Mouse (Mus musculus): ENCODE data around the gene Pdhb.

Pdhb gene

GRCm38 (mm10) chr14:8172507-8173410 is at the start of gene Pdhb:
Pdhb (minus strand) TSS chr14:8173025.
- peak; percentile 100 for DNase-seq

DNA sequence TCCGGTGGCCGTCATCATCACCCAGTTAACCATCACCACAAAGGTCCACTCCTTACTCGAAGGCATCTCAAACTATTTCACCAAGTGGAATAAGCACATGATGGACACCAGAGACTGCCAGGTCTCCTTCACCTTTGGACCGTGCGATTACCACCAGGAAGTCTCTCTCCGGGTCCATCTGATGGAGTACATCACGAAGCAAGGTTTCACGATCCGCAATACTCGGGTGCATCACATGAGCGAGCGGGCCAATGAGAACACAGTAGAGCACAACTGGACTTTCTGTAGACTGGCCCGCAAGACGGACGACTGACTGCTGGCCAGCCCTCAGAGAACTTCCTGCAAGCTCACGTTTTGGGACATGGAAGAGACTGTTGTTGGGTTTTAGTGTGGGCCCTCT is 49.7 kb upstream of the Pdhb start:
- peak; percentile 91 for DNase-seq

DNA sequence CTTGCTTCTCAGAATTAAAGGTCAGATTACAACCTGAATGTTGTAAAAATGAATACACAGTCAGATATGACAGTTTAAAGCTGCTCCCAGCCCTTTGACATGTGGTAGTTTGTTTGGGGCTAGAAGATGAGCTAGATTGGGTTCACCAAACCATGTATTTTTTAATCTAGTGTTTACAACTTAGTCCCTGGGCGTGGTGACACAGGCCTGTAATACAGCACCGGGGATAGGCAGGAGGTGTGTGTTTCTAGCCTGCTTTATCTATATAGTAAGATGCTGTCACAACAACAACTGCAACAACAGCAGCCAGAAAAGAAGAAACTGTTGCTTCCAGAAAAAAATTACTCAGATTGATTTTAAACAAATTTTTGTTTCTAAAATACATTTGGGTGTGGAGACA is 48.1 kb upstream of the Pdhb start:
- DNase-seq, result no peak

DNA sequence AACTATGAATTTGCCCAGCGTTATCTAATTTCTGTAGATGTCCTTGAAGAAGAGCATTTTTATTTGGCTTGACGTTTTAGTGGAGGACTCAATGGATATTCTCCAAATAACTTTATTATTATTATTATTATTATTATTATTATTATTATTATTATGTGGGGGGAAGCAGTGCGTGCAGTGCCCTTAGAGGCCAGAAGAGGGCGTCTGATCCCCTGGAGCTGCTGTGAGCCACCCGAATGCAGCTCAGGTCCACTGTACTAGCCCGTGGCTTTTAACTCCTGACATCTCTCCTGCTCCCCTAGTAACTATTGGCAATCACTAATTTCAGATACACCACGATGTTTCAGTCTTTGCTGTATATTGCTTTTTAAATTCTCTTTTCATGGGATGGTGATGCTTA is 47.5 kb upstream of the Pdhb start:
- peak; percentile 35 for DNase-seq

DNA sequence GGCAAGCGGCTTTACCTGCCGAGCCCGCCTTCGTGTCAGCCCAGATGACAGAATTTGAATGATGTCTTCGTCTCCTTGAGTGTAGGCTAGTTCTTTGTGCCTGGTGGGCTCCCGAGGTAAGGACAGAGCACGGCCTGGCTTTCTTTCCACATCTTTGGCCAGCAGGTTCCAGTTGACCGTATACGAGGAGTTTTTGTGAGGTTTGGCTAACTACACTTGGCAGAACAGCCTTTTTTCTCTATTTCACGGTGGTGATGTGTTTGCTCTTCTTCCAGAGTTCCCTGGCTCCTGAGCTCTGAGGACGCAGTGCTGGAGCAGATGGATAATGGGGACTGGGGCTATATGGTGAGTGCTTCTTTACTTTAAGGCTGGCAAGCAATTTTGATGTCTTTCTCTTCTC is 47.1 kb upstream of the Pdhb start:
- DNase-seq, result no peak

DNA sequence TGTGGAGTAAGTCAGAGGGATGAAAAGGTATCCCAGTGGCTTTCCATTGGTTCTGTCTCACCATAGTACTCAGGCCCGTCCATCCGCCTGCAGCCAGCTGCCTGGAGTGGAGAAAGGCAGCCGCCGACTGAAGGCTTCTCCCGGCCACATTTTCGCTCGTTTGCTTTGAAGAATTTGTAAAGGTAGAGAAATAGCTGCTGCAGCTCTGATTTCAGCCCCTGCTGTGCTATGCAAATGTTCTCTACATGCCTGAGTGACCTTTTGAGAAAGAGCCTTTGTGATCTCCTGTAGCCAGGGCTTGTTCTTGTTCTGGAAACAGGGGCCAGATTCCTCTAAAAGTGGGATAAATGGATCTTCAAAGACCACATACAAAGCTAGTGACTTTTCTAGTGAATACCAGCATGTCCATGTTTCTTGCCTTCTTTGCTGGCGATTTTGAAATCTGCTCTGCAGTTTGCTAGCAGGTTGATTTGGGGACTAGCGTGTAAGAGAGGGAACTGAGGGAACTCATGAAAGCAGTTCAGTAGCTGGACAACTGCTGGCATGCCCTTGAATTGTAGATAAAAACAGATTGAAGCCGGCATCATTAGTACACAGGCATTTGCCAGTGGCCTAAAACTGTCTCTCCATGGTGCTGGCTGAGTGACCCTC is 46.0 kb upstream of the Pdhb start:
- DNase-seq, result peak; percentile 41

DNA sequence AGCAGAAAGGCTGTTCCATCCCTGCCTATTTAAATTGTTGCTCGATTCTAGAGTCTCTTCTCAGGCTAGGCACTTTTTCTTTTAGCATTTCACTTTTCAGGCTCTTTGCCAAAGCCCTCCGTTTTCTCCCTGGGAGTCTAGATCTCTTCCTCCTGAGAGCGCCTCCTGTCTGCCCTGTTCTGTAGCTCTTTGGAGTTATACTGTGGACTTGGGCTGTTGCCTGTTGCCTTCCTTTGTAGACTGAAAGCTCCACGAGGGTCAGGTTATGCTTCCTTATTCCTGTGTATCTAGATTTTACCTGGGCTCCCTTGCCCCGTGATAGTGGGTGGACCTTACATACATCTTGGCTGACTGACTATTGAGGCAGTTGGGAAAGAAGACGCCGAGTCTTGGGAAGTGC is 45.4 kb upstream of the Pdhb start:
- peak; percentile 18 for DNase-seq

DNA sequence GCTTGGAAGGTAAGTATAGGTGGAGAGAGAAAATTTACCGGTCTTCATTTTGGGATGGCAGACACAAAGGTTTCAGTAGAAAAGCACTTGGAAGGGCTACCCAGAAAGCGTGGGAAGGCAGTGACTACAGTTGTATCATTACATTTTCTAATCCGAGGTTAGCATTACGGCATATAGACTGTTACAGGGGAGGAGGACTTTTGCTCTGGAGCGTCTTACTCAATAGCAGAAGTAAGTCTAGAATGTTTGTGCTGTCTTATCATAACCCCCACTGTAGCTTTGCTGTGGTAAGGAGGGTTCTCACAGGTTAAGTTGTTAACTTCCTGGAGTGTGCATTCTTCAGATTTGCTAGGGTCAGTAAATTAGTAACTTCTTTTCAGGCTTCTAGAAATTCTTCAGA is 43.3 kb upstream of the Pdhb start:
- peak; percentile 49 for DNase-seq

DNA sequence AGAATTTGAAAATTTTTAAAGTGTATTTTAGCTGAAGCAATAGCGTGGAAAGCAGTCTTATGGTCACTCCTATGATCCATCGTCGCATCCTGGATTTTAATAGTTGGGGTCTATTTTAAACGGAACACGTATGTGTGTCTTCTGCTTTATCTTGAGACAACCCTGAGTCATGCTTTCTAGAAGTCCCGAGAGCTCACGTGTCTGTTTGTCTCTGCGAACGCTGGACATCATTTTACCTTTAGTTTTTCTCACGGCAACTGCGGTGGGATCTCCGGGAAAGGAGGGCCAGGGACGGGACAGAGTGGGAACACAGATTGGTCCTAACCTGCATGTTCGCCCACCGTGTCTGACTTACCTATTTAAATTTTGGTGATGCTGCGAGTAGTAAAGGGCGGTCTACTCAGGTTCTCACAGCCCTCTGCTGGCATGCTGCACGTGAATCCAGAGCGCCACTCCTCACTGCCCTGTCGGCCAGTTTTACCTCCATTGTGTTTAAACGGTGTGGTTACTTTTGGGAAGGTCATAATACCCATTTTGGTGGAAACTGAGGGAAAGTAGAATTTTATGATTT is 42.5 kb upstream of the Pdhb start:
- peak; percentile 41 for DNase-seq

- DNase-seq, result peak; percentile 66
These were observed 41.7 kb upstream of the Pdhb start for GRCm38 (mm10) chr14:8214299-8215207.

DNA sequence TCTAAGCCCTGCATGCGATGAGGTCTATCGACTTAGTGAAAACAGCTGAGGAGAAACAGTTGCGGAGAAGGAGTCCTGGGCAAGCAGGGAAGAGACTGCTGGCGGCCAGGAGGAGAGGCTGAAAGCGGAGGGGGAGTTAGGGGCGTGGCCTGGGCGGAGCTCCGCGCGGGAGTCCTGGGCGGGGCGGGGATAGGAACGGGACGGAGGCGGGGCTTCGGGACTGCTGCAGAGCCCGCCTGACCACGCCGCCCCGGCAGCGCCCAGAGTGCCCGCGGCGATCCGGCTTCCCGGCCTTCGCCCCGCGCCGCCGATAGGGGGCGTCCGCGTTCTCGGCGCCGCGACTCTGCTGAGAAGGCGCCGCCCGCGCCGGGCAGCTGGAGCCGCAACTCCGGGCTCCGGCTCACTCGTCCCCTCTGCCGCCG is 41.0 kb upstream of the Pdhb start, which contains the start of gene Kctd6:
Kctd6 (plus strand) TSS at position 338 of the 422 bp plus-strand sequence.
- DNase-seq, result peak; percentile 98

DNA sequence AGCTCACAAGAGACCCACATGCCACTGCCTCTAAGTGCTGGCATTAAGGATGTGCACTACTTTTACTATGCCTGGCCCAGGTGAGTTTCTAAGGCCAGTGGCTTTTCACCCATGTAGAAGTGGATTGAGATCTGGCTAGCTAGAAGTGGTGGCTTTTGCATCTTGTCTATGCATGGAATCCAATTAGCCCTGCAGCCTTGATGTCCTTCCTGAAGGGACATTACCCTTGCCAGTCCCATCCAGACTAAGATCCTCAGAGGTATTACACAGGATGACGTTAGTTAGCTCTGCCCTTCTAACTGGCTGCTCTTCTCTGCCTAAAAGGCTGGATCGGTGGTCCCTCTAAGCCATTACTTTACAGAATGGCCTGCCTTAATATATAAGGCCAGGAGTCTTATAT is 40.2 kb upstream of the Pdhb start:
- peak; percentile 11 for DNase-seq

- no peak for DNase-seq
These were observed 37.1 kb upstream of the Pdhb start for GRCm38 (mm10) chr14:8209896-8210295.

- DNase-seq, result no peak
These were observed 36.1 kb upstream of the Pdhb start for GRCm38 (mm10) chr14:8208876-8209275.

- no peak for DNase-seq
These were observed 34.7 kb upstream of the Pdhb start for GRCm38 (mm10) chr14:8207543-8207942.

- DNase-seq, result no peak
These were observed 34.3 kb upstream of the Pdhb start for GRCm38 (mm10) chr14:8207105-8207504.

- DNase-seq, result no peak
These were observed 33.5 kb upstream of the Pdhb start for GRCm38 (mm10) chr14:8206179-8206910.

DNA sequence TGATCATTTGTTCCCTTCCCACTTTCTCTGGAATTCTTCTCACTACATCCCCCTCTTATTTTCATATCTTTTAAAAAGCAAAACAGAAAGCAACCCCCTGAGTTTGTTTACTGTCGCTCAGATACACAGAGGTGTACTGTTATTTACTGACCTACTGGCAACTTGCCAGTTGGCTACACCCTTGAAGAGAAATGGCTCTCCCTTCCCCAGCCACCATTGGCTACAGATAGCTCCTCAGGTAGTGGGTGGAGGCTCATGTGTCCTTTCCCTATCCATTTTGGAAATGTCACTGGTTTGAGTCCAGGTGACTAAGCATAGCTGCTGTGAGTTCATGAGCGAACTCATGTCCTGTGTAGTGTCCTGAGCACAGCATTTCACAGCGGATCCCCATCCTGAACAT is 28.9 kb upstream of the Pdhb start:
- DNase-seq, result no peak

DNA sequence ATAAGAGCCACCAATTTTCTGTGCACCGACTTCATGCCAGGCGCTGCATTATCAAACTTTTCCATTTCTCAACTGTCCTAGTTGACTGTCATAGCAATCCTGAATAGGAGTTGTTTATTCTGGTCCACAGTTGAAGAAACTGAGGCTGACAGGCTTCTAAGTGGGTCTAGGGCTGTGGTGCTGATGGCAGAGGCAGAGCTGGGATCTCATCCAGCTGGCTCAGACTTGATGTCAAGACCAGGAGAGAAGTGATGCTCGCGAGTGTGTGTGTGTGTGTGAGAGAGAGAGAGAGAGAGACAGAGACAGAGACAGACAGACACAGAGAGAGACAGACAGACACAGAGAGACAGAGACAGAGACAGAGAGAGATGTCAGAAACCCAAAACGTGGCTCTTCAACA is 27.9 kb upstream of the Pdhb start:
- DNase-seq, result no peak

- no peak for DNase-seq
These were observed 19.9 kb upstream of the Pdhb start for GRCm38 (mm10) chr14:8192727-8193126.

GRCm38 (mm10) chr14:8191331-8191965 is 18.6 kb upstream of the Pdhb start:
- DNase-seq, result no peak

GRCm38 (mm10) chr14:8190556-8190955 is 17.7 kb upstream of the Pdhb start:
- DNase-seq, result no peak

Measured in kidney, adult 9 months (tissue).